Mouse (Mus musculus): Measurements from ENCODE around the gene Nrxn2. TPM values are rescaled to one million over a fixed set of nuclear protein-coding genes. Genes with fewer than 3 reads are reported as not detected.

The Nrxn2 gene
- polyA plus RNA-seq, 1 experiment: 7.0 TPM

GRCm38 (mm10) chr19:6393637-6394036 lies 24.9 kb upstream of the Nrxn2 start:
- Histone ChIP-seq H3K27ac (ENCODE audit: insufficient read depth, low read length) (no peak overlapping the region), H3K27me3 (ENCODE audit: control insufficient read depth, insufficient read depth, low read length, poor library complexity, severe bottlenecking) (no peaks in the 10 kb centered on the region), H3K4me1 (ENCODE audit: control insufficient read depth, insufficient read depth, low read length) (peaks cover 3% of the 10 kb centered on the region), H3K9ac (ENCODE audit: low read depth, poor library complexity, severe bottlenecking) (no peak overlapping the region), H3K9me3 (replicated peaks; ENCODE audit: control insufficient read depth, insufficient read depth, low read length, poor library complexity, severe bottlenecking) (no peaks in the 10 kb centered on the region), H3K4me3 (ENCODE audit: low read depth, low read length) (no peak overlapping the region), H3K36me3 (ENCODE audit: control insufficient read depth, insufficient read depth, low read length, poor library complexity, severe bottlenecking) (no peaks in the 10 kb centered on the region)
- TF ChIP-seq EP300 (IDR thresholded peaks at IDR 0.05; ENCODE audit: insufficient read depth, low read depth, low read length) (no peak), CTCF (IDR thresholded peaks at IDR 0.05; ENCODE audit: low read depth, low read length) (no peak), POLR2A (IDR thresholded peaks at IDR 0.05; ENCODE audit: insufficient read depth, low read length) (no peak)

GRCm38 (mm10) chr19:6396237-6396636 lies 22.3 kb upstream of the Nrxn2 start:
- no peak overlapping the region for H3K4me3 ChIP-seq (ENCODE audit: low read depth, low read length)
- no peaks in the 10 kb centered on the region for H3K4me1 ChIP-seq (ENCODE audit: control insufficient read depth, insufficient read depth, low read length)
- no peaks in the 10 kb centered on the region for H3K36me3 ChIP-seq (ENCODE audit: control insufficient read depth, insufficient read depth, low read length, poor library complexity, severe bottlenecking)
- no peak for TF ChIP-seq POLR2A (IDR thresholded peaks at IDR 0.05; ENCODE audit: insufficient read depth, low read length)
- no peak for TF ChIP-seq CTCF (IDR thresholded peaks at IDR 0.05; ENCODE audit: low read depth, low read length)
- no peak for TF ChIP-seq EP300 (IDR thresholded peaks at IDR 0.05; ENCODE audit: insufficient read depth, low read depth, low read length)
- no peak overlapping the region for H3K27ac ChIP-seq (ENCODE audit: insufficient read depth, low read length)
- H3K9ac ChIP-seq (ENCODE audit: low read depth, poor library complexity, severe bottlenecking): no peak overlapping the region
- H3K27me3 ChIP-seq (ENCODE audit: control insufficient read depth, insufficient read depth, low read length, poor library complexity, severe bottlenecking): no peaks in the 10 kb centered on the region
- no peaks in the 10 kb centered on the region for H3K9me3 ChIP-seq (replicated peaks; ENCODE audit: control insufficient read depth, insufficient read depth, low read length, poor library complexity, severe bottlenecking)

- TF ChIP-seq POLR2A (IDR thresholded peaks at IDR 0.05; ENCODE audit: insufficient read depth, low read length) (no peak), EP300 (IDR thresholded peaks at IDR 0.05; ENCODE audit: insufficient read depth, low read depth, low read length) (no peak), CTCF (IDR thresholded peaks at IDR 0.05; ENCODE audit: low read depth, low read length) (no peak)
These were observed 20.8 kb upstream of the Nrxn2 start for GRCm38 (mm10) chr19:6397582-6398249.

GRCm38 (mm10) chr19:6398447-6399284 lies 19.9 kb upstream of the Nrxn2 start:
- Histone ChIP-seq H3K36me3 (ENCODE audit: control insufficient read depth, insufficient read depth, low read length, poor library complexity, severe bottlenecking) (no peaks in the 10 kb centered on the region), H3K27me3 (ENCODE audit: control insufficient read depth, insufficient read depth, low read length, poor library complexity, severe bottlenecking) (no peaks in the 10 kb centered on the region), H3K4me1 (ENCODE audit: control insufficient read depth, insufficient read depth, low read length) (no peaks in the 10 kb centered on the region), H3K4me3 (ENCODE audit: low read depth, low read length) (peak overlapping the region; percentile 71), H3K27ac (ENCODE audit: insufficient read depth, low read length) (peak overlapping the region; percentile 37), H3K9ac (ENCODE audit: low read depth, poor library complexity, severe bottlenecking) (peak overlapping the region; percentile 86), H3K9me3 (replicated peaks; ENCODE audit: control insufficient read depth, insufficient read depth, low read length, poor library complexity, severe bottlenecking) (no peaks in the 10 kb centered on the region)
- TF ChIP-seq POLR2A (IDR thresholded peaks at IDR 0.05; ENCODE audit: insufficient read depth, low read length): no peak
- no peak for TF ChIP-seq CTCF (IDR thresholded peaks at IDR 0.05; ENCODE audit: low read depth, low read length)
- no peak for TF ChIP-seq EP300 (IDR thresholded peaks at IDR 0.05; ENCODE audit: insufficient read depth, low read depth, low read length)

More at GRCm38 (mm10) chr19:6397582-6398249, 20.8 kb upstream of the Nrxn2 start:
- Histone ChIP-seq H3K27me3 (ENCODE audit: control insufficient read depth, insufficient read depth, low read length, poor library complexity, severe bottlenecking) (no peaks in the 10 kb centered on the region), H3K9ac (ENCODE audit: low read depth, poor library complexity, severe bottlenecking) (peak overlapping the region; percentile 86; the same call in 1 of the 2 replicates), H3K4me3 (ENCODE audit: low read depth, low read length) (peak overlapping the region; percentile 31; the same call in 1 of the 2 replicates), H3K4me1 (ENCODE audit: control insufficient read depth, insufficient read depth, low read length) (no peaks in the 10 kb centered on the region), H3K27ac (ENCODE audit: insufficient read depth, low read length) (no peak overlapping the region), H3K9me3 (replicated peaks; ENCODE audit: control insufficient read depth, insufficient read depth, low read length, poor library complexity, severe bottlenecking) (no peaks in the 10 kb centered on the region), H3K36me3 (ENCODE audit: control insufficient read depth, insufficient read depth, low read length, poor library complexity, severe bottlenecking) (no peaks in the 10 kb centered on the region)

- Histone ChIP-seq H3K36me3 (ENCODE audit: control insufficient read depth, insufficient read depth, low read length, poor library complexity, severe bottlenecking) (no peaks in the 10 kb centered on the region), H3K27me3 (ENCODE audit: control insufficient read depth, insufficient read depth, low read length, poor library complexity, severe bottlenecking) (no peaks in the 10 kb centered on the region), H3K4me1 (ENCODE audit: control insufficient read depth, insufficient read depth, low read length) (no peaks in the 10 kb centered on the region), H3K27ac (ENCODE audit: insufficient read depth, low read length) (peak within 1 kb of the TSS; percentile 37), H3K9me3 (replicated peaks; ENCODE audit: control insufficient read depth, insufficient read depth, low read length, poor library complexity, severe bottlenecking) (no peaks in the 10 kb centered on the region), H3K9ac (ENCODE audit: low read depth, poor library complexity, severe bottlenecking) (peak within 1 kb of the TSS; percentile 86), H3K4me3 (ENCODE audit: low read depth, low read length) (peak within 1 kb of the TSS; percentile 71)
- TF ChIP-seq POLR2A (IDR thresholded peaks at IDR 0.05; ENCODE audit: insufficient read depth, low read length): no peak
- no peak for TF ChIP-seq EP300 (IDR thresholded peaks at IDR 0.05; ENCODE audit: insufficient read depth, low read depth, low read length)
- TF ChIP-seq CTCF (IDR thresholded peaks at IDR 0.05; ENCODE audit: low read depth, low read length): no peak
These were observed 19.0 kb upstream of the Nrxn2 start, which contains the start of gene Rasgrp2 for GRCm38 (mm10) chr19:6399285-6400095. TSS of gene Rasgrp2 (plus strand) at chr19:6399340.

Measured in ES-Bruce4 (cell line).